Mouse (Mus musculus) spleen, postnatal 10 days (tissue): Measurements from ENCODE around the gene Mall.

Experiments used
- DNase-seq, 2 experiments: peaks; one replicate each; pipeline ENCODE4 v3.0.0; 2021 to 2022; ENCODE audit warnings: low spot score in 2 of 2

The Mall gene

GRCm38 (mm10) chr2:127729671-127730070, at the start of gene Mall:
TSS of gene Mall (minus strand) at chr2:127729932.
- DNase-seq, result no peak

- DNase-seq, result no peak
Measured at GRCm38 (mm10) chr2:127778451-127778850, 48.7 kb upstream of the Mall start.

- DNase-seq, result no peak
Measured at GRCm38 (mm10) chr2:127775013-127775412, 45.3 kb upstream of the Mall start.

GRCm38 (mm10) chr2:127774578-127774941, 44.8 kb upstream of the Mall start:
- DNase-seq, result no peak

DNA sequence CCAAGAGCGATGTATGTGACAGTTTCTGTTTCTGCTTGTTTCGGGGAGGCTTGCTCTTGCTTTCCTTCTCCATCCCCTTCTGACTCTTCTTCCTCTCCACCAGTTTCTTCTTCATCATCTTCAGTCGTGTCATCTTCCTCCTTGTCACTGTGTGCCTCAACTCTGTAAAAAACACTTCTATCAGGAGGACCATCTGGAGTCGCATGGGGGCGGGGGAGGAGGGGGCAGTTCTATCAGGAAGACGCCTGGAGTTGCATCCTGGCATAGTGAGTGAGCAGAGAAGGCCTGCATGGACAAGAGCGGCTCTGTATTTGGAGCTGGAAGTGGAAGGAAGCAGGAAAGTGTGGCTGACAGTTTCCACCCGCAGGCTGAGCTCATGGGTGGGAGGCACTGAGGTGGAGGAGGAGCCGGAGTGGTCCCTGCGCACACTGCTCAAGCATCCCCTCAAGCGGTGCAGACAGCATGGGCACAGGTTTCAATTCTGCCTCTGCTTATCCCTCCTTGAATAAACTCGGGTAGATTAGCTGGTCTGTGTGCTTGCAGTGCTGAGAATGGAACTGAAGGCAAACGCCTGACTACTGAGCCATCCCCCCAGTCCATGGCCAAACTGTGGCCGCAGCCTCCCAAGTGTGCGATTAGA, 44.3 kb upstream of the Mall start:
- DNase-seq, result no peak

DNA sequence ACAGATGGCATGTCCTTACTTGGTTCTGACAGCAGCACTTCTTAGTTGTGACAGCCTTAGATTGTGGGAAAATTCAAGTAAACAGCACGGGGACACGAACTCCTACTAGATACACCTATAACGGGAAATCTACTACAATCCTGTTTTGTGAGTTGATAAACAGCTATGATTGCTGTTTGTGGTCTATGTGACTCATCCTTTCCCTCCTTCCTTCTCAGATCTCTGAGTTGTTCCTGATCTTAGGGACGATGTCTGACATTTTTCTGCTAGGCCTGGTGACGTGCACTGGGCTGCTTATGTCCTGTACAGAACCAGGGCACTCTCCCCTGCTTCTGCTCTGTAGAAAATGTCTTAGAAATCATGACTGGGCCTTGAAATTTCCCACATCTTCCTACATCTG, 31.9 kb upstream of the Mall start:
- DNase-seq, result no peak

GRCm38 (mm10) chr2:127760429-127761000, 30.8 kb upstream of the Mall start:
- DNase-seq, result no peak

- DNase-seq, result no peak
Measured at GRCm38 (mm10) chr2:127760014-127760413, 30.3 kb upstream of the Mall start.

DNA sequence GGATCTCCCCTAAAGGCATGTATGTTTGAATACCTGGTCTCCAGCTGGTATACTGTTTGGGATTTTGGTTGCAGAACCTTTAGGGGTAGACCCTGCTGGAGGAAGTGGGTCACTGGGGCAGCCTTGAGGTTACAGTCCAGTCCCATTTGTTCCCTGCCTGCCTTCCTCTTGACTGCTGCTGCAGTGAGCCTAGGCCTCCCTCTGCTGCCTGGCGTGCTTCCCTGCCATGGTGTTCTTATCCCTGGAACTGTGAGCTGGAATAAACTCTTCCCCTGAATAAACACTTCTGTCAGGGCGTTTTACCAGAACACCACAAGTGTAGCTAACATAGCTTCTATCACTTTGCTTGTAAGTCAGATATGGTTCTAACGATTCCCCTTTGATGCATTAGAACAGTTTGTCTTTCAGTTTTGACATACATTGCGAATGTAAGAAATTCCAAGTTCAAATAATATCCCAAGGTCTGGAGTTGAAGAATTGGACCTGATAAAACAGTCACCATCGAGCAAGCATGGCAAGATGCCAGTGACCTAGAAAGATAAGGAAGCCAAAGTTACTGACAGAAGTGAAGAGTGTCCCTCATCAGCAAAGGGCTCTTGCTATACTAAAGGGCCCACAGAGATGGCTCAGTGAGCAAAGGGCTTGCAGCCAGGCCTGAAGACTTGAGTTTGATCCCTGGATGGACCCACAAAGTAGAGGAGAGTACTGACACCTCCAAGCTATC, 29.6 kb upstream of the Mall start:
- no peak for DNase-seq

DNA sequence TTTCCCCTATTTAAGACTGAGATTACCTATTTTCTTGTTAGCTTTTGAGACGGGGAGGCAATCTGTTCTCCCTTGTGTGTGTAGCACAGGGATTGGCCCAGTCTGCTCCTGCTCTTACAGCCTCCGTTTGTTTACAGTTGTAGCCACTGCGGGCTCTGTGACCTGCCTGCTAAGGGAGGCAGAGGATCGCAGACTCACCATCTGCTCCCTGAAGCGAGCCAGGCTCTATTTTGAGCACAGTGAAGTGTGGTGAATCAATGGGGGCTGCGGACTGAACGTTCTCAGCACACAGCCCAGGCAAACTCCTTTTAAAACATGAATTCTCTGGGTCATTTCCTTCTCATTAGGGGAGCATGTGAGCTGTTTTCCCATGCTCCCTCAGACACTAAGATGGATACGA, 27.4 kb upstream of the Mall start:
- no peak for DNase-seq

DNA sequence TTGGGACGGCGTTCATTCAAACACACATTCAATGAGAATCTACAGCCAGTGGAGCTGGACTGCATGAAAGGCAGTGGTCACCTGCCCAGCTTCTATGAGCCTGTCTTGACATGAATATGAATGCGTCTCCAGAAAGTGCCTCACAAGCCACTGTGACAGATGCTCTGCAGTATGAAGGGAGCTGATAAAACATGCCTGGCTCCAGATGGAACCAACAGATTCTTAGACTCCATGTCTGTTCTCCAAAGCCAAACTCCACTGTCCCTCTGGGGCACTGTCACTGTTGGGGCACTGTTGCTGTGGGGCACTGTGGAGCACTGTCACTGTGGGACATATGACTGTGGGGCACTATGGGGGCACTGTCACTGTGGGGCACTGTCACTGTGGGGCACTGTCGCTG, 24.4 kb upstream of the Mall start:
- no peak for DNase-seq

- no peak for DNase-seq
Measured at GRCm38 (mm10) chr2:127751849-127752610, 22.3 kb upstream of the Mall start.

DNA sequence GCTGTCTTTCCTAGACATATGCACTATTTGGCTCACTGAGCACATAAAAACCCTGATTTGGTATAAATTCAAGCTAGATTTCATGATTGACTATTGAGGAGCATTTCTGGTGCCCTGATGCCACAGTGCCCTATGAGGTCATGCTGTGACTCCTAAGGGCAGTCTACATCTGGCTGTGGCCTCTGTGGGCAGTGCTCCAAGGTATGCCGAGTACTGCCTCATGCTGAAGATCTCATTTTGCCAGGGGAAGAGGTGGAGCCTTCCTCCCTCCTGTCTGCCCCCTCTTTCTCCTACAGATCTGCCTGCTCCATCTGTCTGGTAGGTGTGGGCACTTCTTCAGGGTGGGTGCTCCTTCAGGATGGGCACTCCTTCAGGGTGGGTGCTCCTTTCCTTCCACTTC, 19.6 kb upstream of the Mall start:
- DNase-seq, result no peak

GRCm38 (mm10) chr2:127748316-127748715, 18.6 kb upstream of the Mall start:
- DNase-seq, result no peak

DNA sequence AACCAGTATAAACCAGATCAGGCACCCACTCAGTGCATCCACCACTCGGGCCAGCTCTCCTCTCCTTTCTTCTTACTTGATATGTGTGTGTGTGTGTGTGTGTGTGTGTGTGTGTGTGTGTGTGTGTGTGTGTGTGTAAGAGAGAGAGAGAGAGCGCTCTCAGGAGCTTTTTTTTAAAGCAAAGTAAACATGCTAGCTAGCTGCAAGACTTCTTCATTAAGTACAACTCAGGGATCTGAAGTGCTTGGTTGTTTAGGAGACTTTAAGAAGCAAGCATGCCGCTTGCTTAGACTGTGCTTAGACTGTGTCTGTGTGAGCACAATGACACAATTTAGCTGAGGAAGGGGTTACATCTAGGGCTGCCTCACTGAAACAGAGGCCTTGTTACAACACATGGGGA, 12.9 kb upstream of the Mall start:
- no peak for DNase-seq

- DNase-seq, result no peak
Measured at GRCm38 (mm10) chr2:127740756-127741519, 11.2 kb upstream of the Mall start.

DNA sequence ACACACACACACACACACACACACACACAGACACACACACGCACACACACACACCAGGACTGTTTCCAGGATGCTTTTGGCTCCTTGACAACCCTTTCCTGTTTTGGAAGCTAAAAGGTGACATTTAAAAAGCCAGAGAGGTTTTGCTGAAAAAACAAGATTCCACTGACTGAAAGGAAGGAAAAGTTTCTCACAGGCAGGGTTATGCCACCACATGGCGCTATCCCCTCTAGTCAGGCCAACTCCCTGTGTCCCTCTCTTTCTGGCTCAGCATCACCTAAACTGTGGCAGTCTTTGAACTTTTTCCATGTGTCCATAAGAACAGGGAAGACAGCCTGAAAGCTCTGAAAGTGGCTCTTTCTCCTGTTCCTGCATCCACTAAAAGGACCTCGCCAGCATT, 8.2 kb upstream of the Mall start:
- no peak for DNase-seq

- no peak for DNase-seq
Measured at GRCm38 (mm10) chr2:127736631-127737209, 7.0 kb upstream of the Mall start.

DNA sequence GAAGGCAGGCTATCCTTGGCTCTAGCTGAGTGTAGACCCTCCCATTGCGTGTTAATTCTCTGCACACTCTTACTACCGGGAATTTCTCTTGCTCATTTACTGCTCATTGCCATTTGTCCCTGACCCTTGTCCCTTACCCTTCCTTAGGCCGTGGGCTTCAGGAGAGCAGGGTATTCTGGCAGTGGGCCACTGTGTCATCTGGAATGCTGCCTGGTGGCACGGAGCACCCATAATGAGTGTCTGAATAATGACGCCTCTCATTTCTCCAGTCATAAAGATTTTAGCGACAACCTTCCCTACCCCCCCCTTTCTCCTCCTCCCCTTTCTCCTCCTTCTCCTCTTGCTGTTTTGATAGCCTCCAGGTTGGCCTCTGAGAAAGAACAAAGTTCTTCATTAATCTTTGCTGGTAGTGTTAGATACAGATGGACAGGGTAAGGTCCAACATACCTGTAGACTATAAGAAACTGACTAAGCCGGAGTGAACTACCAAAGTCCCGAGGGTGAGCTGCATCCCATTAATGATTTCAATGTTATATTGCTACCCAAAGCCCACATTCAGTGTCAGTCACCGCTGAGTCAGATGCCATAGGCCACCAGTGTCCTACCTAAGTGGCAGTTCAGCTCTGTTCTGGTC, 5.9 kb upstream of the Mall start:
- DNase-seq, result no peak

DNA sequence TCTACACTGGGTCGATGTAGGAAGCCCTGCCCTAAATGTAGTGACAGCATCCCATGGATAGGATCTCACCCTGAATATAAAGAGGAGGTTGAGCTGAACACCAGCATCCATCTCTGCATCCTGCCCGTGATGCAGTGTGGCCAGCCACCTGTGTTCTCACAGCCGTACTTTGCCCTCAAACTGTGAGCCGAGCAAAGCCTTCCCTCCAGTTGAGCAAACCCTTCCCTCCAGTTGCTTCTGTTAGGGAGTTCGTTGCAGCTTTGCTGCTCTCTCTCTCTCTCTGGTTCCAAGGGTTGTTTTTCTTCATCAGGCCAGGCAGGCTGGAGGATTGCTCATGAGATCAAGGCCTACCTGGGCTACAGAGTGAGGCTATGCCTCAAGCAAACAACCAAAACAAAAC, 5.2 kb upstream of the Mall start:
- no peak for DNase-seq
